Mouse (Mus musculus) hindlimb bud, embryonic 11.5 days (tissue): ENCODE data around the gene Lmo2.
A peak's percentile ranks its signal among the peaks of the same experiment; 100 is the strongest.

Experiments used
- DNase-seq: peaks from one replicate; pipeline ENCODE4 v3.0.0-alpha.2; 2012; ENCODE audit warnings: low read depth, low spot score; ENCODE audit errors: extremely low spot score

Lmo2 gene

DNA sequence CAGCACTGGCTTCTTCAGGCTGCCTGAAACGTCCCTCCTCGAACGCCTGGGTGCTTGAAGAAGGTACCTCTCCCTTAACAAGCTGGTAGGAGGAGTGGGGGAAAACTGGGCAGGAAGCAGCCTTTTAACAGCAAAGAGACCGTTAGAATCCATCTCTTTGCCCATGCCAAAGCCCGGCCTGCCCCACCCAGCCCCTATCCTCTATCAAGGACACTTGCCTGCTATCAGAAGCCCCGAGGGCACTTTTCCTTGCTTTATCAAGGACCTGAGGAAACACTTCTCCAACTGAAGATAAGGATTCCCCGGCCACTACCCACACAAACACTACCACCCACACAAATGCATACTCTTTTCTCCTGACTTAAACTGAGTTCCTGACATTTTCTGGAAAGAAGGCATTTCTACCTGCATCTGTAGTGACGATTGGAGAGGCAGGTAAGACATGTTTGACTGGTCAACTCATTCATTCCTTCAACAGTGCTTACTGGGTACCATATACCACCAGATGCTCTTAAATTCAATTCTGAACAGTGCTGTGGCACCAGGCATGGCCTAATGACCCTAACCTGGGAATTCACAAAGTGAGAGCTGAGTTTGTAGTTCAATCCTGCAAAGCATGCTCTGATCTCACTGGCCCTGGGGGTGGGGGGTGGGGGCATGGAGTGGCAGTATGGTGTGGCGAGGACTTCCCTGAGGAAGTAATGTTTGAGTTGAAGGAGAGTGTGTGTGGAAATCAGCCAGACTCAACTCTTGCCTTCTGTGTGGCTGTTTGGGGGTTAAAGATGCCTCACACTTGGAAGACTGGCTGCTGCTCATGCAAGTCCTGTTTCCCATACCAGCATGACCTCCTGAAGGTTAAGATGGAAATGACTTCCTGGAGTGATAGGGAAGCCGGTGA, at the start of gene Lmo2:
Gene Lmo2 (plus strand): TSS at position 338 of the 898 bp plus-strand sequence.
- no peak for DNase-seq

DNA sequence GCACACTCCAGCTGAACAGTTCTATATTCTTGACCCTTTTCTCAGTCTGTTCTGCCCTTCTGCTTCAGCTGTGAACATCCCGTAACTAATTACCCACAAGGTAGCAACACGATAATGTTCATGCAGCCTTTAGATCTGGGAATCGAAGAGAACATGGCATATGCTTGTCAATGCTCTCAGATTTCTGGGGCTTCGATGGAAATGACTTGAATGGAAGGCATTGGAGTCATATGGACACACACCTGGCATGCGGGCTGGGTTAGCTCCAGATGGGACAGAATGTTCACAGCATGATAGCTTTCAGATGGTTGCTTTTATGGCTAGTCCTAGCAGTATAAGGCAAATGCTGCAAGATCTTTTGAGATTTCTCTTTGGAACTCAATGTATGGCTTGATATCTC, 47.2 kb upstream of the Lmo2 start:
- DNase-seq, result no peak

DNA sequence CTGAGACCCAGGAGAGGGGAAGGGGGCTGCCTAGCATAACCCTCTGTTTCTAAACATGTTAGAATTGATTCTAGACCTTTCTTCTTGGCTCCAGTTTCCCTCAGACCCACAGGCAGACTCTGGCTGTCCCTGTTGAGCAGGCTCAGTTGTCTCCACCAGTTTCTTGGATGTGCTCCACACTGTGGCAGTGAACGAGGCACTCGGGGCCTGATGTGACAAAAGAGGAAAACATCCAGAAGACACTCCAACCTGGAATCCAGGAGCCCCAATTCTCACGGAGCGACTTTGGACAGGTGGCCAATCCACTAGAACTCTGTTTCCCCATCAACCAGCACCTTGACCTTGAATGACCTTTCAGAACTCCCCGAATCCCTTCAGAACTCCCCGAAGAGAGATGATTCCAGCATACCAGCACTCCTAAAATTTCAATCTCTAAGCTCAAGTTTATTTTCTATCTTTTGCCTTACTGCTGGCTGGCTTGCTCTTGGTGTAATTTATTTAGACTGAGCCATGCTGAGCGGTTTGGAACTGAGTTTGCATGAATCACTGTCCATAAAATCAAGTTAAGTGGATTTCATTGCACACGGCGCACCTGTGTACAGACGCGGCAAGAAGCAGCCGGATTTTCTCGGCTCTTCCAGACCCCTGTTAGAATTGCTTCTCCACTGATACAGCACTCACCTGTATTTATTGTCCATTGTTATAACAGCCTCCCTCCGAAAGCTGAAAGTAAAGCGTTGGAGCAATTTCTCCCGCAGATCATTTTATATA, 45.1 kb upstream of the Lmo2 start:
- no peak for DNase-seq

DNA sequence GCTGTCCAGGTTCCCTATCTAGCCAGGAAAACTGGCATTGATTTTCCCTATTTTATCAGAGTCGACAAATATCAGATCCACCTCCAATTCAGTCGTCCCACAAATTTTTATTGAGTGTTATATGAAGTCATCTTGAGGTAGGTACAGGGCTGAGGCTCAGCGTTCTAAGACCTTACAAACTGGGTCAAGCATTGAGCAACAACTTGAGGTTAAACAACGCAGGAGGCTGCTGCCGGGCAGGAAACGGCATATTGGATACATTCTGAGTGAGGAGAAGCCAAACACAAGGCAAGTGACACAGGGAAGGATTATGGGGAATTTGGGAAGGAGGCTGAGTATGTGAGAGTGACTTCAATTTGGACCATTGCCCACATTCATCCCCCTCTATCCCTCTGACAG, 44.5 kb upstream of the Lmo2 start:
- DNase-seq, result no peak

DNA sequence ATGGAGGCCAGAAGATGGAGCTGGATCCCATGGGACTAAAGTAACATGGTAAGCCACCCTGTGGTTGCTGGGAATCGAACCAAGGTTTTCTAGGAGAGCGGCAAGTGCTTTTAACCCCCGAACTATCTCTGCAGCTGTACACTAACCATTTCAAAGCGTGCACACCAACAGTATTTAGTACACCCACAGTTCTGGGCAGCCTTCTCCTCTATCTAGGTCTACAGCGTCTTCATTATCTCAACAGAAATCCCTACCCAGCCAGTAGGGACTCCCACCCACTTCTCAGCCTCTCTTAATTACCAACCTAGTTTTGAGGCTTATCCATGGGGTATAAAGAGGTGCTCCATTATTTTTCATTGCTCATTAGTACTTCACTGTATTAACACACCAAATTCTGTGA, 41.7 kb upstream of the Lmo2 start:
- no peak for DNase-seq

DNA sequence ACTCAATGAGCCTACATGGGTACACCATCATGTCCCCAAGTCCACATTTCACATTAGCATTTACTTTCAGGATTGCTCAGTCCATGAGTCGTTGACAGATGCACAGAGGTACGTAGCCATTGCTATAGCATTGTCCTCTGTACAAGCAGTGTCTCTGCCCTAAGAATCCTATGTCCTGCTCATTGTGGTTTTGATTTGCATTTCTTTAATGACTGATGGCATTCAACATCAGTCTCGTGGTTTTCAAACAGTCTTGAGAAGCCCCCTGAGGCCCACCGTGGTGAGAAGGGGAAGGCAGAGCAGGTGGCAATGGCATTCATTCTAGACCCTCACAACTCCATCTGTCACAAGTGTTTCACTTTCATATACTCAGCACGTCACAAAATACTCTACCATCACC, 40.4 kb upstream of the Lmo2 start:
- no peak for DNase-seq

DNA sequence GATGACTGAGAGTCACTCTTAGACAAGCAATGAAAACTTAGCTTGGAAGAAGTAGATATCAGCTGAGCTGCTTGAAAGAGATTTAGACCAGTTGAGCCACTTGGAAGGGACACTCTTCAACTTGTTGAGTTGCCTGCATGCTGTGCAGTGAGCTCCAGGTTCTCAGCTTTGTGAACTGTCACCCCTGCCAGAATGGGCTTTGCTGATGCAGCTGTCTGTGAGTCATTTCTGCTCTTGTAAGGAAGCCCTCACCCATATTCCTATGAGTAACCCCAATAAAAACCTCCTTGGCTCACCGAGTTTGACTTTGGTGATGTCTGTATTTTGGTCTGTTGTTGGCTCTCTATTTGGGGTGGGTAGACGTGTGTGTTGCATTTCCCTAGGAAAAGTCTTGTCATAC, 39.4 kb upstream of the Lmo2 start:
- no peak for DNase-seq

DNA sequence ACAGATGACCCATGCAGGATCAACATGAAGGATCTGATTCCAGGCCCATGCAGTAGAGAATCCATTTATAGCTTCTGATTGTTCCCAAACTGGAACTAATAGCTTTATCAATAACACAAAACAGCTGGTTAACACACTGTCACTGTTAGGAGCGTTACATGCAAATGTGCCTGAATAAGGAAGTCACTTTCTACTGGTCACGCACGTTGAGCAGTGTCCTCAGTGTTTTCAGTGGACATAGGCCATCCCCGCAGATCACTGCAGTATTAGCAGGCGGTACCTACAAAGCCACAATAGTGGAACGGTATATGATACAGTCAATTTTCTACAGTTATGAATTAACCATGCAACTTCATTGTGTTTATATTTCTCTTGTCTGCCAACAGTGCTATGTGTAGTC, 38.3 kb upstream of the Lmo2 start:
- no peak for DNase-seq

DNA sequence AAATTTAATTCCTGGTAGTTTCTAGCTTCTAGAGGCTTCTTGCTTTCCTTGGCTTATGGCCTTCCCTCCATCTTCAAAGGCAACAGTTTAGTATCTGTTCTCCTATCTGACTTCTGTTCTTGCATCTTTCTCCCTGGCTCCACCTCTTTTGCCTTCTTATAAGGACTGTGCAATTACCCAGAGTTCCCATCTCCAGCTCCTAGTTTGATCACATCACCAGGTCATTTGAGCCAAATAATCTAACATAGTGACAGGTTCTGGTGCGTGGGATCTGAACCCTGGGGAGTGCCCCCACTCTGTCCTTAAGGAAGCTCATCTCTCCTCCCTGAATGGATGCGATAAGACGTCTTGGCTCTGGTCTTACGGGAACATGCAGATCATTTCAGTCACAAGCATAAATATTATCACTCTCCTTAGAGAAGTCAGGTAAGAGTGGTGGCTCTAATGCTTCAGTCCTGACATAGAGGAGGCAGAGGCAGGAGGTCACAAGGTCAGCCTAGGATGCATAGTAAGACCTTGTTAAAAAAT, 31.1 kb upstream of the Lmo2 start:
- DNase-seq, result no peak

DNA sequence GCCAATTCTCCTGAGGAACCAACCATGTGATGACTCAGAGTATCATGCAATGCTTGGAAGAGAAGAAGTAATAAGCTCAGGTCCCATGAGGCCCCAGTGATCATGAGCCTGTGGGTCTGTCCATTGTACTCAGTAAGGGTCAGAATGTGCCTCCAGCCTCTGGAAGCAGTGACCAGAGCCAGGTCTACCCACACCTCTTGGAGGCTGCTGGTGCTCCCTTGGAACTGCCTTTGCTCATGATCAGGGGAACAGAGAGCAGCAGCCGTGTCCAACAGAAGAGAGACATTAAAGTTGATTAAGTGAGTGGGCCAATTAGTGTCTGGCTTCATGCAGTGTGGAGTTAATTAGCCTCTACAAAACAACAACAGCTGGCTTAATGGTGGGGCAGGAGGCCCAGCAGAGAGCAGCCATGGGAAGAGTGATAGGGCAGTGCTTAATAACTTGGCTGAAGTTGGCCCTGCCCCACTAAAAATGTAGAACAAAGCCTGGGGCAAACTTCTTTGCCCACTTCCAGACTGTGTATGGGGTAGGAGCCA, 30.1 kb upstream of the Lmo2 start:
- DNase-seq, result peak; percentile 37

DNA sequence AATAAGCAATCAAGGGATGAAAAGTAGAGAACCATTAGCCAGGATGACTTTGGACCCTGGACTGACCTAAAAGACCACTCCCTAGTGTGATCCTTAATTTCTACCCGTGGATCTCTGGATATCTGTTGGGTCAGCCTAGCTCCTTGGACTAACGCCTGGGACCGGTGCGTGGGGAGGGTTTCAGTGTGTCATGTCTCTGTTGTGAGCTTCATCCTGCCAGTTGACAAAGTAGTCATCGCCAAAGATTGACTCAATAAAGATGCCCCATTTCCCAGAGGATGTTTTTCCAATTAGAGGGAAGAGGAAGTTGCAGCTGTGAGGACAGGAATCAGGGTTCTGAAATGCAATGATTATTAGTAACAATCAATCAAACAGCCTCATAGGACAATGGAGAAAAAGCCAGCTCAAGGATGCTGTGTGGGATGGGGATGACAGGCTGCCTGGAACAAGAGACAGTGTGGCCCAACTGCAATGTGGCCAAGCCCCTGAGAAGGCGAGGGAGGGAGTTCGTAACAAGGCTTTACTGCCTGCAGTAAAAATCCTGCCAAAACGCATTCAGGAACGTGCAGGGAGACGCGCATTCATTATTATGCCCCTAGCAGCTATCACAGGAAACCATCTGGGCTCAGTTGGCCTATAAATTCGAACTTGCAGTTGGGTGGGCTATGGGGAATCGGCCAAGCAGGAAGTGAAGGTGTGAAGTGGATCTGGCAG, 27.3 kb upstream of the Lmo2 start:
- DNase-seq, result no peak

DNA sequence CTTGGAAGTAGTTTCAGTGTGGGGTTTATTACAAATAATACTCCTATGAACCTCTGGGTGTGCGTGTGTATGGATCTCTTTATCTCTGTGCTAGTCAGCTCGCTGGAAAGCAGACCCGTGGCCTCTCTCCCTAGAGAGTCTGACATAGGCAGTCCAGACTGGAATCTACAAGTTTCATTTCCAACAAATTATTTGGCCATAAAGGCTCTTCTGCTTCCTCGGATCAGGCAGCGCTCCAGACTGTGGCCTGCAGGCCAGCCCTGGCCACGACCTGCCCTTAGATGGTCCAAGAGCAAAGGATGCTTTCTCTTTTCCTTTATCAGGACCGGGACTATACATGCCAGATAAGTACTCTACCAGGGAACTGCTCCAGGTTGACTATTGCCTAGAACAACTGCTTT, 26.3 kb upstream of the Lmo2 start:
- DNase-seq, result no peak

DNA sequence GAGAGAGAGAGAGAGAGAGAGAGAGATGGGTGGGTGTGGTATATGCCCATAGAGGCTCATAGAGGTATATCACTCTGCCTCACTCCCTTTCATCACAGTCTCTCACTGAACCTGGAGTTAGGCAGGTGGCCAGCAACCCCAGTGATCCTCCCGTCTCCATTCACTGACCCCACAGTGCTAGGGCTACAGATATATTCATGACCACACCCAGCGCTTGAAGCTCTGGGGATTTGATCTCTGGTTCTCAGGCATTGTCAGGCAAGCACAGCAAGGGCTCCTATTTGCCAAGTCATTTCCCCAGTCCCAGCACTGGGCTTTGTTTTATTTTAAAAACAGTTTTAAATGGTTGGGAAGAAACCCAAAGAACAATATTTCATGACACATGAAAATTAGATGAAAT, 25.8 kb upstream of the Lmo2 start:
- no peak for DNase-seq

DNA sequence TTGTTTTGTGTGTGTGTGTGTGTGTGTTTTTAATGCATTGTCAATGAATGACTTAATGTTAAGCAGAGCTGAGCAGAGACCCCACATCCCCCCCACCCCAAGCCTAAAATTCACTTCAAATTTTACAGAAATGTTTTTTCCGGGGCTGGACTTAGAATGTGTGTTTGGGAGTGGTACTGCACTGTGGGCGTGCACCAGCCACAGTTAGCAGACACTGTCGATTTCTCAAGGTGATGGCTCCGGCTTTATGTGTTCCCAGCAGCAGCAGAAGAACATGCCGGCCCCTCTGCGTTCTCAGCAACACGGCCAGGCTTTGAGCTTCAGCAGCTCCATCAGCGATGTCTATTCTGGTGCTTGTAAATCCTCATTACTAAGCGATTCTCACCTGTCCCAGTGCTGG, 25.3 kb upstream of the Lmo2 start:
- no peak for DNase-seq

DNA sequence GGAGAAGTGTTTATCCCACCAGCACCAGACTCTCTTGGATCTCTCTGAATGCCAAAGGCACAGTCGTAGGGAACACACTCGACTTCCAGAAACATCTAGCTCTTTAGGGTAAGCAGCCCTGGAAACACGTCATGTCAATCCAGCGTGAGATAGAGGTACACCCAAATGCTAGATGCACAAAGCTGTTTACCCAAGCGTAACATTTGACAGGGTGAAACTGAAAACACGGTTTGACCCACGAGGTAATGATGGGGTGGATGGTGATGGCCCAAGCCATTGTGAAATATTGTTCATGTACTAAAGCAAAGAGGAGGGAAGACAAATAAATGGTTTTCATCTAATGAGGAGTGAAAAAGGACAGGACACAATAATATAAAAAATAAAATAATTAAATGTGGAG, 23.5 kb upstream of the Lmo2 start:
- no peak for DNase-seq

DNA sequence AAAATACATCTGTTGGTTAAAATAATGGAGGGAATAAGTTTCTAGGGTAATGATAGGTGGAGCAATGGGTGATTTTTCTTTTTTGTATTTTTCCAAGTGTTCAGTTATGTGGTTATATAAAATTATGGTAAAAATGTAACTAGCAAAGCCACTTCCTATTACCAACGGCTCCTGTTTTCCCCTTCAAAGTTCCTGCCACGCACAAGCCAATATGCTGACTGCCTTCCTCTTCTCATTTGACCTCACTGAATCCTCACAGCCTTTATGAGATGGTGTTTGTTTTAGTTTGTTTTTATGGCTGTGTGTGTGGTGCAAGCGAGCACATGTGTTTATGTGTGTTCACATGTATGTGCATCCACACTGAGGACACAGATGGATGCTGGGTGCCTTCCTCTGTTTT, 23.1 kb upstream of the Lmo2 start:
- no peak for DNase-seq

DNA sequence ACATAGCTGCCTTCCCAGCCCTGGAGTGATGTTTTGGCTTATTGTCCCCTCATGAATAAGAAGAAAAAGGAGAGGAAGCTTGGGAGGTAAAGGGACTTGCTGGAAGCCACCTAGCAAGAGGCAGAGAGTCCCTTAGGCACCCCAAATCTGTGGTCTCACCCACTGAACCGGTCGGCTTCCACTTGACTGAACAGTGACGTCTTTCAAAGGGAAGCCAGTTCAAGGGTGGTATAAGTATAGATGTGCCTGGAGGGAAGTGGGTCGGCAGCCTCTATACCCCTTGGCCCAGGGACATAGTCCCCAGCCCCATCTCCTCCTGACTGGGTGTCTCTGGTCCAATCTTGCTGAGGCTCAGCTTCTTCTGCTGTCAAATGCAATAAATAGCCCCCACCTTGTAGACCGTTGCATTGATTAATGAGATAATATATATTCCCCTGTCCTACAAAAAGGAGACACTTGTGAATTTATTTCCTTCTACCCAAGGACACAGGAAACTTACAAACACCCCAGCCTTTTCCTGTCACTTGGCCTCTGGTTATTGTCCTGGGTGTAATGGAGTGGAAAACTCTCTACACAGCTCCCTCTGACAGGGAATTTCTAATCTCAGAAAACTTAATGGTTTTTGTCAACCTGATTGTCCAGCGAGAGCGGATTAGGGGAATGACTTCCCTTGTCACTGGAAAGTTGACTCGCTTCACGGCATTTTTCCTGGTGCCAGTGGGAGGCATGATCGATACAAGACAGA, 21.9 kb upstream of the Lmo2 start:
- no peak for DNase-seq

DNA sequence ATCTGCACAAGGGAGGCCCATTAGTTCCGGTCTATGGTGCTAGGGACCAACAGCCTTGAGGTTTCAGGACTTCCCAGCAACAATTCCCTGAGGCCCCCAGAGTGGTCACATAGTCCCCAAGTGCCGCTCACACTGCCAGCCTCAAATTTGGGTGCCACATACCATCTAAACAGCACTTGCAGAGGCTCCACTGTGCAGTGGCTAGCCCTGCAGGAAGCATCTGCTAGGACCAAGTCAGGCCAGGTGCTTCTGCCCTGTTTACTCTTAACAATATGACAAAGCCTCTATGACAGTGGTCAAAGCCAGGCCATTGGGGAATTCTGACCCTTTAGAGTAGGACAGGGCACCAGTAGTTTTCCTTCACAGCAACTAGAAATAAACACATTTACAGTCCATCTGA, 21.1 kb upstream of the Lmo2 start:
- DNase-seq, result no peak

DNA sequence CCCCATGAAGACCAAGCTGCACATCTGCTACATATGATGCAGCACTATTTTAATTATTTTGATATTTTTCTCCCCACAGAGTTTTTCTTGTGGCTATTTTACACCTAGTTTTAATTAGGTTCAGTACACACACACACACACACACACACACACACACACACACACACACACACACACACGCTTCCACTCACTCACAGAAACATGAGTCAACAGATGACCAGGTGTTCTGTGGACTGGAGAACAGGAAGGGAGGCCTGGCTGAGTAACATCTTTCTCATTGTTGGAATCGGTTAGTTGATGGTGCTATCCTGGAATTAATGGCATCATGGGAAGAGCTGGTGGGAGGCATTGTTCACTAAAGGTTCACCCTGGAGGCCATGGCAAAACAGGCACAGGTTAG, 20.1 kb upstream of the Lmo2 start:
- DNase-seq, result no peak

DNA sequence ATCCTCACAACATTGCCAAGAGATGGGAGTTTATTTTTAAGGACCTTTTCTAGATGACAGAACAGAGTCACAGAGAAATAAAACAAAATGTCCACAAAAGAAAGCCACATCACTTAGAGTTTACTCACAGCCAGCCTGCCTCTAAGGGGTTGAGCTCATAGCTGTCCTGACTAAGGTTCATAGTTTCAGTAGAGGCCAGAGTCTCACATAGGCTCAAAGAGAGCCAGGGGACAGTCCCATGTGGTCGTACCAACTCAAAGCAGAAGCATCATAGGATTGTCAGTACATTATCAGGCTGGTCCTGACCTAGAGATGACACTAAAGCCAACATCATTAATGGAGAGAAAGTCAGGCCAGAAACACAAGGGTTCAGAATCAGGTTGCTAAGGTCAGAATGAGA, 19.2 kb upstream of the Lmo2 start:
- no peak for DNase-seq

DNA sequence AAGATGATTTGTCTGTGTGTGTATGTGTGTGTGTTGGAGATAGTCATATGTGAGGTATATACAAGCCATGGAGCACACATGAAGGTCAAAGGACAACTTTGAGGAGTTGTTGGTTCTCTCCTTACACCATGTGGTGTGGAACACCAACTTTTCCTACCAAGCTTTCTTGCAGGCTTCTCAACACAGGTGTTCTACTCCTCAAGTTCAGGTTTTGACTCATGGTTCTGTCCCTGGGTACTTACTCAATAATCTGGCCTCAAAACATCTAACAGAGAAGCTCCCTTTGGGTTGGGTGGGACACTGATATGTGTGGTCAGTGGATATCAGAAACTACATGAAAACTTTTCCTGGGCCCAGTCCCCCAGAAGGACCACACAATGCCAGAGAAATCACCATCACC, 18.8 kb upstream of the Lmo2 start:
- no peak for DNase-seq
